ENCODE assay signal across 10 mouse cellular contexts in genomic region chr2:50365221-50365620, GRCm38 (mm10).
"Had no signal": no experiment of that assay in that cellular context is flagged by ENCODE, and none has a peak within 500 bp of the region (broad histone marks: within the 10 kb centered on the region; RNA-seq: fewer than 3 reads in every experiment).

No protein-coding gene starts in this region.

- DNase-seq: gastrocnemius, postnatal 14 days; gastrocnemius, postnatal 36 days; heart, postnatal 10 days; heart, postnatal 4 days; kidney, adult 18-20 months; kidney, adult 8-10 months; kidney, postnatal 25 days; kidney, postnatal 4 days; liver; liver, embryonic 13.5 days had no signal
